Mouse (Mus musculus): ENCODE data around the gene Clec4a2. TPM values are rescaled to one million over a fixed set of nuclear protein-coding genes. Genes with fewer than 3 reads are reported as not detected.
"Not testable (repeated sequence)": the region's sequence is repeated elsewhere in the genome, so short reads cannot be mapped to it uniquely, and the experiment has no call there.

Clec4a2 gene
- polyA plus RNA-seq, 1 experiment from 2014 or later = 2.4 TPM

DNA sequence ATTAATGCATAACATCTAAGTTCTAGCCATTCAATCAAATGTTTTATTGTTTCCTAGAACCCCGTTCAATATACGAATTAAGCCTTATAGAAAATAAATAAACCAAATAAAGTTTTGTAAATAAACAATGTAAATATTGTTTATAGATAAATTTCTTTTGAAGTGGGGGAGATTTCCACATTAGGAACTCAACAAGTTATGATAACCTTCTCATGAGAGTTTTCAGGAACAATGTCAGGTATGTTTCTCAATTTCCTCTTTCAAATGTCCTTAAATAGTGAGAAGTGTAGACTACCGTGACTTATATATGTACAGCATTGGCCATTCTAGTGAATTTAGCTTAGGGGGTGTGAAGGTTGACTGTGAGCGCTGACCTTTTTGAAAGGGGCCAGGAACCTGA is 66.4 kb downstream of the Clec4a2 start, which contains the start of gene Clec4b2:
Clec4b2 (plus strand) TSS at position 301 of the 400 bp plus-strand sequence.
- 75% methylated on average over 4 of the region's 4 CpGs for WGBS
- no peaks in the 10 kb centered on the region for H3K27me3 ChIP-seq (ENCODE audit: control insufficient read depth, insufficient read depth, low read length)
- no peak for ATAC-seq (ENCODE audit: insufficient number of reproducible peaks, insufficient read depth, low FRiP score, low read depth)
- no peak within 1 kb of the TSS for H3K4me2 ChIP-seq (ENCODE audit: low read length)
- H3K4me3 ChIP-seq (ENCODE audit: control insufficient read depth in 1 of 2, insufficient read depth in 1 of 2, low read depth in 1 of 2, low read length in 2 of 2) = no peak within 1 kb of the TSS
- H3K27ac ChIP-seq (replicated peaks in 1 of 2; ENCODE audit: control insufficient read depth in 1 of 2, insufficient read depth in 1 of 2, low read depth in 2 of 2, low read length in 2 of 2) = no peak within 1 kb of the TSS
- H3K9me3 ChIP-seq (ENCODE audit: control insufficient read depth, low read length) = peaks cover 7% of the 10 kb centered on the region; the same call in 1 of the 2 replicates
- H3K4me1 ChIP-seq (ENCODE audit: control insufficient read depth in 2 of 2, insufficient read depth in 2 of 2, low read length in 2 of 2) = no peaks in the 10 kb centered on the region
- H3K9ac ChIP-seq (ENCODE audit: low read length) = no peak within 1 kb of the TSS
- no peaks in the 10 kb centered on the region for H3K36me3 ChIP-seq (ENCODE audit: control insufficient read depth, insufficient read depth, low read length)

DNA sequence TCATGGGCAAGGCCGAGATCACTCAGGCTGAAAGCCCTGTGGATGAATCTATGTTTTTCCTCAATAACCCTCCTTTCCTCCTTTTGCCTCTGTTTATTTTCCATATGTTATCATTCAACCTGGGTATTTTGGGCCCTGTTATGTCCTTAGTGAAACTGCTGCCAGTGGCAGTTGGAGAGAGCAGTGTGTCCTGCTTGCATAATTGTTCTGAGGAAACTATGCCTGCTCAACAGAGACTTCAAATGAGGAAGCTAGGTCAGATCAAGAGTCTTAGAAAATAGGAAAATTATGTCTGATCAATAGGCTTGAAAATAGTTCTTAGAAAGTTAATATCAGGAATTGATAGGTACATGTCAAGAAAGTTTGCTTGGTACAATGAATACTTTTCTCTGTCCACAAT is 69.3 kb downstream of the Clec4a2 start:
- Histone ChIP-seq H3K9me3 (ENCODE audit: control insufficient read depth, low read length) (peaks cover 3% of the 10 kb centered on the region; the same call in 1 of the 2 replicates), H3K27ac (replicated peaks in 1 of 2; ENCODE audit: control insufficient read depth in 1 of 2, insufficient read depth in 1 of 2, low read depth in 2 of 2, low read length in 2 of 2) (no peak overlapping the region), H3K9ac (ENCODE audit: low read length) (no peak overlapping the region), H3K4me2 (ENCODE audit: low read length) (no peak overlapping the region), H3K27me3 (ENCODE audit: control insufficient read depth, insufficient read depth, low read length) (no peaks in the 10 kb centered on the region), H3K36me3 (ENCODE audit: control insufficient read depth, insufficient read depth, low read length) (no peaks in the 10 kb centered on the region), H3K4me1 (ENCODE audit: control insufficient read depth in 2 of 2, insufficient read depth in 2 of 2, low read length in 2 of 2) (no peaks in the 10 kb centered on the region), H3K4me3 (ENCODE audit: control insufficient read depth in 1 of 2, insufficient read depth in 1 of 2, low read depth in 1 of 2, low read length in 2 of 2) (no peak overlapping the region)
- ATAC-seq (ENCODE audit: insufficient number of reproducible peaks, insufficient read depth, low FRiP score, low read depth) = no peak
- WGBS = 64% methylated on average over 1 of the region's 1 CpGs

DNA sequence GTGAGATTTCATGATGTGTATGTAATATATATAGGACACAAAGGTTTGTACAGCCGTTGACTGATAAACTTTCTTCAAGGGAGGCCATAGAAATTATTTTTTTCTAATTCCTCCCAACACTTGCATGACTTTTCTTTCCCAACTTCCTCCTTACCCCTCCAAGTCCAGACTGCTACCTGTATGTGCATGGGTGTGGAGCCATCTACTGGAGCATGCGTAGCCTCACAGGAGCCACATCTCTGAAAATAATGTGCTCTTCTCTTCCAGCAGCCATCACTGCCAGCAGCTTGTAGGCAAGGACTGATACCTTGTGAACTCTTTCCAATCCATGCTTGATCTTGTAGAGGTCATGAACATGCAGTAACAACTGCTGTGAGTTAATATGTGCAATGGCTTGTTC is 78.6 kb downstream of the Clec4a2 start:
- not testable (repeated sequence) for H3K4me1 ChIP-seq (ENCODE audit: control insufficient read depth in 2 of 2, insufficient read depth in 2 of 2, low read length in 2 of 2); H3K9ac ChIP-seq (ENCODE audit: low read length); H3K4me3 ChIP-seq (ENCODE audit: control insufficient read depth in 1 of 2, insufficient read depth in 1 of 2, low read depth in 1 of 2, low read length in 2 of 2); H3K9me3 ChIP-seq (ENCODE audit: control insufficient read depth, low read length); ATAC-seq (ENCODE audit: insufficient number of reproducible peaks, insufficient read depth, low FRiP score, low read depth); H3K27ac ChIP-seq (replicated peaks in 1 of 2; ENCODE audit: control insufficient read depth in 1 of 2, insufficient read depth in 1 of 2, low read depth in 2 of 2, low read length in 2 of 2); H3K36me3 ChIP-seq (ENCODE audit: control insufficient read depth, insufficient read depth, low read length); H3K27me3 ChIP-seq (ENCODE audit: control insufficient read depth, insufficient read depth, low read length); H3K4me2 ChIP-seq (ENCODE audit: low read length)
- 75% methylated on average over 2 of the region's 2 CpGs for WGBS

Other genes with a start within 250 kb of the Clec4a2 start
- 54.8 and 55.0 TPM in 2 replicates for gene Necap1, start 232.0 kb upstream of the Clec4a2 start, polyA plus RNA-seq (2014; fragmentation: Nextera tagmentation; extraction: Ambion mirVana)
- gene Clec4a1, start 184.6 kb upstream of the Clec4a2 start, polyA plus RNA-seq (2014; fragmentation: Nextera tagmentation; extraction: Ambion mirVana) = 2.1 and 2.3 TPM in 2 replicates
- gene Clec4a3, start 153.9 kb upstream of the Clec4a2 start, polyA plus RNA-seq (2014; fragmentation: Nextera tagmentation; extraction: Ambion mirVana) = 2.1 and 3.7 TPM in 2 replicates
- gene Clec4a4, start 116.1 kb upstream of the Clec4a2 start, polyA plus RNA-seq (2014; fragmentation: Nextera tagmentation; extraction: Ambion mirVana) = not detected in 2 replicates
- gene Clec4b1, start 56.5 kb upstream of the Clec4a2 start, polyA plus RNA-seq (2014; fragmentation: Nextera tagmentation; extraction: Ambion mirVana) = not detected in 2 replicates
- not detected in 2 replicates for gene Clec4b2, start 66.5 kb downstream of the Clec4a2 start, polyA plus RNA-seq (2014; fragmentation: Nextera tagmentation; extraction: Ambion mirVana)
- 3.8 and 5.7 TPM in 2 replicates for gene Clec4n, start 123.4 kb downstream of the Clec4a2 start, polyA plus RNA-seq (2014; fragmentation: Nextera tagmentation; extraction: Ambion mirVana)
- 0.75 TPM in 1 of 2 replicates, not detected in the other for gene Clec4d, start 155.7 kb downstream of the Clec4a2 start, polyA plus RNA-seq (2014; fragmentation: Nextera tagmentation; extraction: Ambion mirVana)
- 0.08 and 0.16 TPM in 2 replicates for gene Clec4e, start 183.4 kb downstream of the Clec4a2 start, polyA plus RNA-seq (2014; fragmentation: Nextera tagmentation; extraction: Ambion mirVana)
- not detected in 2 replicates for gene Vmn2r19, start 201.9 kb downstream of the Clec4a2 start, polyA plus RNA-seq (2014; fragmentation: Nextera tagmentation; extraction: Ambion mirVana)

Measured in heart, embryonic 14.5 days (tissue).